Comparison of ENCODE assay signal across 13 mouse cellular contexts in the genomic region with DNA sequence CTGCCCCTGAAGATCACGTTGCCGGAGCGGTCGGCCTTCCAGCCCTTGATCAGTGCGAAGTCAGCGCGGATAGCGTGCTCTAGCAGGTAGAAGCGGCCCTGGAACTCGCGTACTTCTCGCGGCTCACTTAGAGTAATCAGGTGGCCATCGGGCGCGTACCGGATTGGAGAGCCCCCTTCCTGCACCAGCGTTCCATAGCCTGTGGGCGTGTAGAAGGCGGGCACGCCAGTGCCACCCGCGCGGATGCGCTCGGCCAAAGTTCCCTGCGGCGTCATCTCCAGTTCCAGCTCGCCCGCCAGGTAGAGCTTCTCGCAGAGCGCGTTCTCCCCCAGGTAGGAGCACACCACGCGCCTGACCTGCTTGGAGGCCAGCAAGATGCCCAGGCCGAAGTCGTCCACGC. TPM values are rescaled to one million over a fixed set of nuclear protein-coding genes. Genes with fewer than 3 reads are reported as not detected.
A peak's percentile ranks its signal among the peaks of the same experiment; 100 is the strongest.
DNase-seq lines count a peak whose midpoint lies in the region; ATAC-seq and TF ChIP-seq lines count a peak whose summit lies in the region.
"Not testable (repeated sequence)": the region's sequence is repeated elsewhere in the genome, so short reads cannot be mapped to it uniquely, and the experiment has no call there.
"Had no signal": no experiment of that assay in that cellular context is flagged by ENCODE, and none has a peak within 500 bp of the region (broad histone marks: within the 10 kb centered on the region; RNA-seq: fewer than 3 reads in every experiment).

No protein-coding gene starts in this region.

- peak overlapping the region; percentile 37 for H3K4me2 ChIP-seq in forebrain, embryonic 15.5 days (replicated peaks)
- peak overlapping the region; percentile 30 for H3K4me2 ChIP-seq in heart, postnatal 0 days (ENCODE audit: low read depth, low read length)
- H3K4me2 ChIP-seq in intestine, postnatal 0 days (replicated peaks; ENCODE audit: low read depth) = peak overlapping the region; percentile 43
- peak overlapping the region; percentile 54 for H3K4me2 ChIP-seq in limb, embryonic 12.5 days
- H3K4me2 ChIP-seq in neural tube, embryonic 13.5 days = peak overlapping the region; percentile 46
- H3K4me2 ChIP-seq in stomach, postnatal 0 days (replicated peaks; ENCODE audit: low read depth) = not testable (repeated sequence)

- not testable (repeated sequence) for DNase-seq in heart, postnatal 0 days (ENCODE audit: low spot score); stomach, postnatal 0 days (ENCODE audit: low spot score)

- TF ChIP-seq CTCF in cortical plate, adult 2 months (IDR thresholded peaks at IDR 0.05; ENCODE audit: extremely low read depth, insufficient read depth, low read length); heart, postnatal 0 days (IDR thresholded peaks at IDR 0.05; ENCODE audit: low read depth); intestine, postnatal 0 days (IDR thresholded peaks at IDR 0.05; ENCODE audit: low read depth); stomach, postnatal 0 days (IDR thresholded peaks at IDR 0.05; ENCODE audit: low read depth): not testable (repeated sequence)

- not testable (repeated sequence) for TF ChIP-seq POLR2A in cortical plate, adult 2 months (IDR thresholded peaks at IDR 0.05; ENCODE audit: extremely low read depth, insufficient read depth, low read length)

- not testable (repeated sequence) for H3K36me3 ChIP-seq in forebrain, embryonic 15.5 days; heart, postnatal 0 days (replicated peaks; ENCODE audit: control insufficient read depth, insufficient read depth, low read length); intestine, postnatal 0 days (ENCODE audit: control insufficient read depth, insufficient read depth); limb, embryonic 12.5 days; neural tube, embryonic 13.5 days; stomach, postnatal 0 days (ENCODE audit: control insufficient read depth, insufficient read depth, low read length)
- peaks cover 19% of the 10 kb centered on the region for H3K36me3 ChIP-seq in megakaryocyte, embryonic 14.5 days (replicated peaks; ENCODE audit: low read length)

- H3K4me1 ChIP-seq in cortical plate, adult 2 months (ENCODE audit: control insufficient read depth, insufficient read depth, low read length); forebrain, embryonic 15.5 days; heart, postnatal 0 days (ENCODE audit: control insufficient read depth, insufficient read depth); intestine, postnatal 0 days (replicated peaks; ENCODE audit: control insufficient read depth, insufficient read depth, low read length); limb, embryonic 12.5 days (replicated peaks); neural tube, embryonic 13.5 days (replicated peaks); stomach, postnatal 0 days (replicated peaks; ENCODE audit: control insufficient read depth, insufficient read depth): not testable (repeated sequence)
- H3K4me1 ChIP-seq in megakaryocyte, embryonic 14.5 days = peaks cover 90% of the 10 kb centered on the region

- H3K9ac ChIP-seq in forebrain, embryonic 15.5 days (replicated peaks); heart, postnatal 0 days (replicated peaks; ENCODE audit: low read depth, low read length); intestine, postnatal 0 days (ENCODE audit: low read depth, low read length); limb, embryonic 12.5 days (replicated peaks); neural tube, embryonic 13.5 days; stomach, postnatal 0 days (ENCODE audit: low read length): not testable (repeated sequence)

- WGBS in forebrain, embryonic 15.5 days = 13% methylated on average over 21 of the region's 38 CpGs
- 7% methylated on average over 13 of the region's 38 CpGs for WGBS in heart, postnatal 0 days
- WGBS in intestine, postnatal 0 days = 10% methylated on average over 23 of the region's 38 CpGs
- 9% methylated on average over 29 of the region's 38 CpGs for WGBS in limb, embryonic 12.5 days
- 18% methylated on average over 21 of the region's 38 CpGs for WGBS in neural tube, embryonic 13.5 days
- 22% methylated on average over 24 of the region's 38 CpGs for WGBS in stomach, postnatal 0 days

- peak; percentile 51; the same call in 1 of the 2 replicates for ATAC-seq in forebrain, embryonic 15.5 days (replicated peaks)
- not testable (repeated sequence) for ATAC-seq in heart, postnatal 0 days (ENCODE audit: insufficient read depth, low read depth); limb, embryonic 12.5 days (ENCODE audit: insufficient number of reproducible peaks, insufficient read depth, low FRiP score, low TSS enrichment, low read depth)
- ATAC-seq in intestine, postnatal 0 days = peak; percentile 59
- ATAC-seq in neural tube, embryonic 13.5 days (ENCODE audit: low read depth) = peak; percentile 48; the same call in 1 of the 2 replicates
- ATAC-seq in stomach, postnatal 0 days (ENCODE audit: low FRiP score, low TSS enrichment) = peak; percentile 33; the same call in 1 of the 2 replicates

- H3K27ac ChIP-seq in cortical plate, adult 2 months (ENCODE audit: insufficient read depth, low read length); forebrain, embryonic 15.5 days (replicated peaks); heart, postnatal 0 days (ENCODE audit: low read depth); intestine, postnatal 0 days (ENCODE audit: low read depth, low read length); limb, embryonic 12.5 days; neural tube, embryonic 13.5 days (replicated peaks); stomach, postnatal 0 days (replicated peaks): not testable (repeated sequence)

- 0 out of 2 replicates have a peak overlapping the region, but pooled peaks have one; percentile 18 for H3K4me3 ChIP-seq in cortical plate, adult 2 months (ENCODE audit: insufficient read depth, low read length)
- H3K4me3 ChIP-seq in forebrain, embryonic 15.5 days = peak overlapping the region; percentile 27
- peak overlapping the region; percentile 19; the same call in 1 of the 2 replicates for H3K4me3 ChIP-seq in heart, postnatal 0 days (ENCODE audit: low read depth, low read length)
- H3K4me3 ChIP-seq in intestine, postnatal 0 days (ENCODE audit: low read depth, low read length); stomach, postnatal 0 days (ENCODE audit: low read depth, low read length): not testable (repeated sequence)
- peak overlapping the region; percentile 33 for H3K4me3 ChIP-seq in limb, embryonic 12.5 days (replicated peaks)
- peak overlapping the region; percentile 56 for H3K4me3 ChIP-seq in megakaryocyte, embryonic 14.5 days (replicated peaks)
- 0 out of 2 replicates have a peak overlapping the region, but pooled peaks have one; percentile 21 for H3K4me3 ChIP-seq in neural tube, embryonic 13.5 days

- not testable (repeated sequence) for TF ChIP-seq EP300 in heart, postnatal 0 days (IDR thresholded peaks at IDR 0.05; ENCODE audit: low read depth); stomach, postnatal 0 days (optimal IDR thresholded peaks at IDR 0.05)

- H3K9me3 ChIP-seq in forebrain, embryonic 15.5 days; heart, postnatal 0 days (replicated peaks; ENCODE audit: control insufficient read depth, low read length); intestine, postnatal 0 days (ENCODE audit: control insufficient read depth); limb, embryonic 12.5 days; megakaryocyte, embryonic 14.5 days; neural tube, embryonic 13.5 days; stomach, postnatal 0 days (ENCODE audit: control insufficient read depth, low read length): not testable (repeated sequence)

- H3K27me3 ChIP-seq in forebrain, embryonic 15.5 days = peaks cover 13% of the 10 kb centered on the region; the same call in 1 of the 2 replicates
- peaks cover 15% of the 10 kb centered on the region; the same call in 1 of the 2 replicates for H3K27me3 ChIP-seq in heart, postnatal 0 days (ENCODE audit: control insufficient read depth, insufficient read depth, low read length)
- H3K27me3 ChIP-seq in intestine, postnatal 0 days (replicated peaks; ENCODE audit: control insufficient read depth, insufficient read depth, low read length); megakaryocyte, embryonic 14.5 days (replicated peaks); stomach, postnatal 0 days (ENCODE audit: control insufficient read depth, insufficient read depth, low read length): not testable (repeated sequence)
- peaks cover 30% of the 10 kb centered on the region for H3K27me3 ChIP-seq in limb, embryonic 12.5 days
- H3K27me3 ChIP-seq in neural tube, embryonic 13.5 days = peaks cover 29% of the 10 kb centered on the region

RNA-seq across cellular contexts. Expression of gene Oxct2a, which starts 0.5 kb away (rescaled TPM):
- 0.10 and 0.13 TPM in 2 replicates for polyA plus RNA-seq in cortical plate, adult 2 months (2012; rRNA removed)
- polyA plus RNA-seq in forebrain, embryonic 15.5 days (2015; fragmentation: Nextera tagmentation; extraction: Ambion mirVana) = not detected in 2 replicates
- not detected in 2 replicates for total RNA-seq in heart, postnatal 0 days (2014; rRNA removed; ENCODE audit: low replicate concordance)
- not detected in 2 replicates for polyA plus RNA-seq in heart, postnatal 0 days (2015; fragmentation: Nextera tagmentation; extraction: Ambion mirVana)
- 0.21 and 0.24 TPM in 2 replicates for polyA plus RNA-seq in intestine, postnatal 0 days (2015; fragmentation: Nextera tagmentation; extraction: Ambion mirVana)
- polyA plus RNA-seq in limb, embryonic 12.5 days (2016; fragmentation: Nextera tagmentation; extraction: Ambion mirVana) = not detected in 2 replicates
- 0.56 TPM in 1 of 2 replicates, not detected in the other for polyA plus RNA-seq in megakaryocyte, embryonic 14.5 days (2012; ENCODE audit: insufficient read depth, low replicate concordance)
- not detected in 2 replicates for polyA plus RNA-seq in neural tube, embryonic 13.5 days (2015; fragmentation: Nextera tagmentation; extraction: Ambion mirVana)
- not detected in 2 replicates for polyA plus RNA-seq in stomach, postnatal 0 days (2015; fragmentation: Nextera tagmentation; extraction: Ambion mirVana)
- total RNA-seq: adrenal gland, adult 8-10 months; layer of hippocampus, postnatal 10 days; megakaryocyte, adult 5-6 weeks had no signal
- polyA plus RNA-seq: inflammation-experienced regulatory T-cells, adult 6 months; Patski had no signal

RNA-seq across cellular contexts. Expression of gene Bmp8a, which starts 20.1 kb away (rescaled TPM):
- 0.17 and 0.23 TPM in 2 replicates for polyA plus RNA-seq in cortical plate, adult 2 months (2012; rRNA removed)
- polyA plus RNA-seq in forebrain, embryonic 15.5 days (2015; fragmentation: Nextera tagmentation; extraction: Ambion mirVana) = 0.09 and 0.13 TPM in 2 replicates
- not detected in 2 replicates for total RNA-seq in heart, postnatal 0 days (2014; rRNA removed; ENCODE audit: low replicate concordance)
- not detected in 2 replicates for polyA plus RNA-seq in heart, postnatal 0 days (2015; fragmentation: Nextera tagmentation; extraction: Ambion mirVana)
- 7.3 and 8.1 TPM in 2 replicates for polyA plus RNA-seq in intestine, postnatal 0 days (2015; fragmentation: Nextera tagmentation; extraction: Ambion mirVana)
- polyA plus RNA-seq in limb, embryonic 12.5 days (2016; fragmentation: Nextera tagmentation; extraction: Ambion mirVana) = 0.51 and 0.81 TPM in 2 replicates
- polyA plus RNA-seq in megakaryocyte, embryonic 14.5 days (2012; ENCODE audit: insufficient read depth, low replicate concordance) = 5.1 and 11.5 TPM in 2 replicates
- 0.28 and 0.33 TPM in 2 replicates for polyA plus RNA-seq in neural tube, embryonic 13.5 days (2015; fragmentation: Nextera tagmentation; extraction: Ambion mirVana)
- polyA plus RNA-seq in stomach, postnatal 0 days (2015; fragmentation: Nextera tagmentation; extraction: Ambion mirVana) = 0.67 and 0.97 TPM in 2 replicates
- total RNA-seq: layer of hippocampus, postnatal 10 days; megakaryocyte, adult 5-6 weeks had no signal
- polyA plus RNA-seq: inflammation-experienced regulatory T-cells, adult 6 months; Patski had no signal
